Mouse (Mus musculus) myocyte (in vitro differentiated cells): ENCODE results near the gene Slc25a11.

Experiments used
- POLR2A ChIP-seq: IDR thresholded peaks from one replicate; pipeline ENCODE4 v1.6.1; 2011; ENCODE audit warnings: low read depth, mild to moderate bottlenecking, control low read depth, moderate library complexity; ENCODE audit not compliant: insufficient read length
- TCF12 ChIP-seq: IDR thresholded peaks from one replicate; pipeline ENCODE4 v1.6.1; 2011; ENCODE audit warnings: mild to moderate bottlenecking, control low read depth; ENCODE audit not compliant: poor library complexity, insufficient read depth, severe bottlenecking
- TCF3 ChIP-seq: IDR thresholded peaks from one replicate; pipeline ENCODE4 v1.6.1; 2011; ENCODE audit warnings: low read depth, control low read depth; ENCODE audit not compliant: insufficient read length

DNA sequence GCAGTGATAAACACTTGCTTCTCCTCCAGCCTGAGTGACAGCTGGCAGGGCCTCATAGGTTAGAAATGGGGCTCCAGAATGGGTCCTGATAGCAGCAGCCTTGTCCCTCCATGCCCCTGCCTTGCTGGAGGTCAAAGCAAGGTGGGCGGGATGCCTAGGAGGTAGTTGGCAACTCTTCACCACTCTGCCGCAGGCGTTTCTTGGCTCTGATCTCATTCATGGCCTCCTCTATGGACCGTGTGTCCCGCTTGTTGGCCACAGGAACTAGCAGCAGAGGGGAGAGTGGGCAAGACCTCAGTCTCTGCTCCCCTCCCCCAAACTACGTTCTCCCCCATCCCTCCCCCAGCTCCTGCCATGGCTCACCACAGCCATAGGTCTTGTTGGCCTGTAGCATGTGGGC is 16.7 kb upstream of the Slc25a11 start:
- TF ChIP-seq TCF12 (no peak), POLR2A (peak; percentile 49), TCF3 (no peak)
